Mouse (Mus musculus) embryonic fibroblast, embryonic 13.5 days (primary cell): ENCODE results near the gene Gbgt1.

Source experiments
- CTCF ChIP-seq: IDR thresholded peaks from 2 replicates; pipeline ENCODE4 v1.5.1; 2011; ENCODE audit warnings: mild to moderate bottlenecking, control low read depth, low read length, moderate library complexity, borderline replicate concordance; ENCODE audit not compliant: insufficient read depth
- POLR2A ChIP-seq: IDR thresholded peaks from 2 replicates; pipeline ENCODE4 v1.6.1; 2011; ENCODE audit warnings: low read depth, mild to moderate bottlenecking, control low read depth, low read length, moderate library complexity

GRCm38 (mm10) chr2:28469461-28469860, 27.2 kb upstream of the Gbgt1 start:
- TF ChIP-seq POLR2A (no peak), CTCF (no peak)
